Mouse (Mus musculus) CH12.LX (cell line): ENCODE measurements at regions not wholly inside any gene's neighbourhood (a gene's known extent, or its start where the extent isn't known, plus 50 kb on each side); places are given as distances from the start of the nearest gene placed in this dataset.

Experiments
- DNase-seq: peaks from one replicate; pipeline ENCODE4 v3.0.0-alpha.2; 2013; ENCODE audit errors: extremely low read depth
- H3K27ac ChIP-seq: 2 replicates; pipeline ENCODE4 v1.5.1; 2012; ENCODE audit warnings: low read depth, mild to moderate bottlenecking, control low read depth, moderate library complexity; ENCODE audit not compliant: insufficient read depth
- H3K27me3 ChIP-seq: replicated peaks from 2 replicates; pipeline ENCODE3; 2012; ENCODE audit warnings: inconsistent platforms
- H3K36me3 ChIP-seq, 2 experiments: replicated peaks in 1 of 2; 2 replicates each; pipeline versions ENCODE3 to v1.6.1; 2012; ENCODE audit warnings: inconsistent platforms in 1 of 2, low read length in 1 of 2, mild to moderate bottlenecking in 1 of 2, mixed read lengths in 1 of 2, moderate library complexity in 1 of 2; ENCODE audit not compliant: control insufficient read depth in 1 of 2, insufficient read depth in 1 of 2
- H3K4me1 ChIP-seq, 2 experiments: 2 replicates each; pipeline ENCODE4 v1.6.1; 2012; ENCODE audit warnings: inconsistent platforms in 1 of 2, moderate library complexity in 1 of 2; ENCODE audit not compliant: insufficient read depth in 2 of 2, control insufficient read depth in 1 of 2
- H3K4me2 ChIP-seq: 2 replicates; pipeline ENCODE4 v1.6.1; 2012; ENCODE audit warnings: low read depth, mild to moderate bottlenecking, control low read depth; ENCODE audit not compliant: poor library complexity, insufficient read depth, severe bottlenecking
- H3K4me3 ChIP-seq, 3 experiments: fragments of 150-350 bp in 1 of 3; sonication (generic) in 1 of 3; replicated peaks in 1 of 3; 2 replicates each; pipeline versions ENCODE3 to v1.5.1; 2011 to 2012; ENCODE audit warnings: low read depth in 2 of 3, low read length in 2 of 3, mild to moderate bottlenecking in 2 of 3, moderate library complexity in 2 of 3, control low read depth in 1 of 3, improper control_type of control experiment in 1 of 3, inconsistent platforms in 1 of 3, mixed read lengths in 1 of 3; ENCODE audit not compliant: poor library complexity in 1 of 3
- H3K79me2 ChIP-seq: replicated peaks from 2 replicates; pipeline ENCODE4 v1.6.1; 2012; ENCODE audit warnings: mild to moderate bottlenecking, moderate library complexity; ENCODE audit not compliant: control insufficient read depth, poor library complexity, insufficient read depth, severe bottlenecking; ENCODE audit errors: extremely low read depth
- H3K9ac ChIP-seq: 2 replicates; pipeline ENCODE4 v1.6.1; 2012; ENCODE audit warnings: low read depth, mild to moderate bottlenecking, control low read depth, moderate library complexity; ENCODE audit not compliant: insufficient read depth
- H3K9me3 ChIP-seq: replicated peaks from 2 replicates; pipeline ENCODE3; 2012; ENCODE audit warnings: low read length, inconsistent platforms, mixed read lengths
- BHLHE40 ChIP-seq: IDR thresholded peaks from 2 replicates; pipeline ENCODE4 v1.6.1; 2011; ENCODE audit warnings: mild to moderate bottlenecking, low read depth, low read length, improper control_type of control experiment
- CHD1 ChIP-seq: IDR thresholded peaks from 2 replicates; pipeline ENCODE4 v1.6.1; 2012; ENCODE audit warnings: low read depth, low read length, improper control_type of control experiment, inconsistent platforms
- CTCF ChIP-seq, 2 experiments: IDR thresholded peaks in 1 of 2; conservative IDR thresholded peaks in 1 of 2; 2 replicates each; pipeline ENCODE4 v1.5.1; 2011 to 2012; ENCODE audit warnings: low read depth in 2 of 2, low read length in 2 of 2, improper control_type of control experiment in 1 of 2, inconsistent platforms in 1 of 2, mild to moderate bottlenecking in 1 of 2, moderate library complexity in 1 of 2
- EP300 ChIP-seq: IDR thresholded peaks from 2 replicates; pipeline ENCODE4 v1.6.1; 2011; ENCODE audit warnings: low read length, improper control_type of control experiment
- ETS1 ChIP-seq: conservative IDR thresholded peaks from 2 replicates; pipeline ENCODE4 v1.6.1; 2012; ENCODE audit warnings: low read depth, mild to moderate bottlenecking, inconsistent platforms, low read length, improper control_type of control experiment, moderate library complexity
- MAFK ChIP-seq: IDR thresholded peaks from 2 replicates; pipeline ENCODE4 v1.6.1; 2011; ENCODE audit warnings: low read length, improper control_type of control experiment; ENCODE audit not compliant: insufficient replicate concordance
- MAX ChIP-seq: IDR thresholded peaks from 2 replicates; pipeline ENCODE4 v1.6.1; 2011; ENCODE audit warnings: low read length, improper control_type of control experiment
- MAZ ChIP-seq: IDR thresholded peaks from 2 replicates; pipeline ENCODE4 v1.6.1; 2012; ENCODE audit warnings: low read depth, mild to moderate bottlenecking, inconsistent platforms, low read length, improper control_type of control experiment, moderate library complexity
- MEF2A ChIP-seq: IDR thresholded peaks from 2 replicates; pipeline ENCODE4 v1.6.1; 2014; ENCODE audit warnings: low read depth, mild to moderate bottlenecking, inconsistent platforms, low read length, improper control_type of control experiment, borderline replicate concordance
- MXI1 ChIP-seq: IDR thresholded peaks from 2 replicates; pipeline ENCODE4 v1.6.1; 2011; ENCODE audit warnings: mild to moderate bottlenecking, low read depth, low read length, improper control_type of control experiment
- MYC ChIP-seq: IDR thresholded peaks from 2 replicates; pipeline ENCODE4 v1.6.1; 2011; ENCODE audit warnings: low read depth, mild to moderate bottlenecking, improper control_type of control experiment, low read length
- NELFE ChIP-seq: IDR thresholded peaks from 2 replicates; pipeline ENCODE4 v1.6.1; 2011; ENCODE audit warnings: low read depth, low read length, improper control_type of control experiment
- NRF1 ChIP-seq: IDR thresholded peaks from 2 replicates; pipeline ENCODE4 v1.6.1; 2014; ENCODE audit warnings: low read depth, mild to moderate bottlenecking, inconsistent platforms, low read length, improper control_type of control experiment, moderate library complexity
- POLR2AphosphoS2 ChIP-seq: IDR thresholded peaks from 2 replicates; pipeline ENCODE4 v1.6.1; 2011; ENCODE audit warnings: low read depth, low read length, improper control_type of control experiment
- RAD21 ChIP-seq: IDR thresholded peaks from 2 replicates; pipeline ENCODE4 v1.6.1; 2011; ENCODE audit warnings: low read depth, mild to moderate bottlenecking, low read length, improper control_type of control experiment, moderate library complexity
- SMC3 ChIP-seq: IDR thresholded peaks from 2 replicates; pipeline ENCODE4 v1.6.1; 2011; ENCODE audit warnings: low read depth, low read length, improper control_type of control experiment
- TCF12 ChIP-seq: IDR thresholded peaks from 2 replicates; pipeline ENCODE4 v1.6.1; 2014; ENCODE audit warnings: low read depth, mild to moderate bottlenecking, inconsistent platforms, low read length, improper control_type of control experiment
- UBTF ChIP-seq: IDR thresholded peaks from 2 replicates; pipeline ENCODE4 v1.6.1; 2012; ENCODE audit warnings: low read depth, mild to moderate bottlenecking, inconsistent platforms, low read length, improper control_type of control experiment, moderate library complexity
- dilution Hi-C: fragments of 300-500 bp; cut with MboI; formaldehyde crosslinking; loops from 2 replicates; pipeline ENCODE4 v1.14.3; 2020; ENCODE audit warnings: low sequenced_read_pairs; ENCODE audit not compliant: extremely low pct_unique_long_range_greater_than_20kb, extremely low pct_ligation_motif_present
- in situ Hi-C: fragments of 300-500 bp; cut with MboI; formaldehyde crosslinking; loops from 3 replicates; pipeline ENCODE4 v1.14.3; 2019; ENCODE audit warnings: low sequenced_read_pairs, low pct_ligation_motif_present, low pct_unique_long_range_greater_than_20kb, mixed read lengths

GRCm38 (mm10) chr2:133614672-133615071, 62.7 kb downstream of the Bmp2 start:
- Histone ChIP-seq H3K27me3 (no peaks in the 10 kb centered on the region), H3K4me3 (no peak overlapping the region), H3K4me2 (no peak overlapping the region), H3K4me1 (no peaks in the 10 kb centered on the region), H3K36me3 (no peaks in the 10 kb centered on the region), H3K9me3 (peaks cover 4% of the 10 kb centered on the region), H3K9ac (no peak overlapping the region), H3K27ac (no peak overlapping the region), H3K79me2 (no peaks in the 10 kb centered on the region)
- DNase-seq: peak; percentile 56
- dilution Hi-C loops: no loop called here
- in situ Hi-C loops: no loop called here
- TF ChIP-seq CTCF (conservative IDR thresholded peaks at IDR 0.05 in 1 of 2, IDR thresholded peaks at IDR 0.05 in 1 of 2; ENCODE audit: low read depth in 2 of 2, low read length in 2 of 2) (peak; percentile 41 to 54), MXI1 (no peak), NRF1 (peak; percentile 43), RAD21 (peak; percentile 32), POLR2AphosphoS2 (no peak), SMC3 (peak; percentile 53), EP300 (no peak), MAFK (no peak), CHD1 (no peak), MYC (no peak)

GRCm38 (mm10) chr2:133615299-133615698, 63.3 kb downstream of the Bmp2 start:
- Histone ChIP-seq H3K9me3 (peaks cover 4% of the 10 kb centered on the region), H3K9ac (no peak overlapping the region), H3K4me2 (no peak overlapping the region), H3K4me1 (no peaks in the 10 kb centered on the region), H3K36me3 (no peaks in the 10 kb centered on the region), H3K27me3 (no peaks in the 10 kb centered on the region), H3K4me3 (no peak overlapping the region), H3K27ac (no peak overlapping the region), H3K79me2 (no peaks in the 10 kb centered on the region)
- TF ChIP-seq RAD21 (no peak), MAX (no peak), EP300 (no peak), NRF1 (no peak), NELFE (no peak), POLR2AphosphoS2 (no peak), BHLHE40 (no peak), MEF2A (no peak), MXI1 (no peak), ETS1 (no peak), CHD1 (no peak), MAFK (no peak), MAZ (no peak), UBTF (no peak), TCF12 (no peak)
- in situ Hi-C loops: no loop called here
- DNase-seq: no peak
- dilution Hi-C loops: no loop called here
